Mouse (Mus musculus) hindbrain, embryonic 12.5 days (tissue): ENCODE measurements around the gene Mael. TPM values are rescaled to one million over a fixed set of nuclear protein-coding genes. Genes with fewer than 3 reads are reported as not detected.

Source experiments
- polyA plus RNA-seq: library from polyadenylated mRNA; unstranded; fragments of >200 nt; fragmentation: Nextera tagmentation; extraction: Ambion mirVana; gene quantifications from 2 replicates; pipeline ENCODE4 v1.2.1, GENCODE M21; 2016

The Mael gene
- polyA plus RNA-seq, 1 experiment from 2014 or later, result not detected

Other genes starting within 250 kb of the Mael start
- 18.9 and 21.0 TPM in 2 replicates for gene Pou2f1, start 236.1 kb downstream of the Mael start, polyA plus RNA-seq
- 3.3 and 5.5 TPM in 2 replicates for gene Dusp27, start 110.8 kb downstream of the Mael start, polyA plus RNA-seq
- 0.12 and 0.26 TPM in 2 replicates for gene Gpa33, start 108.5 kb downstream of the Mael start, polyA plus RNA-seq
- 5.6 and 6.5 TPM in 2 replicates for gene Ildr2, start 15.4 kb upstream of the Mael start, polyA plus RNA-seq
- 58.4 and 61.3 TPM in 2 replicates for gene Tada1, start 140.3 kb upstream of the Mael start, polyA plus RNA-seq
- 45.3 and 50.3 TPM in 2 replicates for gene Pogk, start 171.1 kb upstream of the Mael start, polyA plus RNA-seq